Mouse (Mus musculus): ENCODE measurements around the gene Olfr681.
"Not testable (repeated sequence)": the region's sequence is repeated elsewhere in the genome, so short reads cannot be mapped to it uniquely, and the experiment has no call there.

Gene Olfr681

GRCm38 (mm10) chr7:105116536-105116935 is at the start of gene Olfr681:
Gene Olfr681, plus strand, starts transcription at chr7:105116836.
- in situ Hi-C loops (cut with MboI, MseI) = no loop called here

DNA sequence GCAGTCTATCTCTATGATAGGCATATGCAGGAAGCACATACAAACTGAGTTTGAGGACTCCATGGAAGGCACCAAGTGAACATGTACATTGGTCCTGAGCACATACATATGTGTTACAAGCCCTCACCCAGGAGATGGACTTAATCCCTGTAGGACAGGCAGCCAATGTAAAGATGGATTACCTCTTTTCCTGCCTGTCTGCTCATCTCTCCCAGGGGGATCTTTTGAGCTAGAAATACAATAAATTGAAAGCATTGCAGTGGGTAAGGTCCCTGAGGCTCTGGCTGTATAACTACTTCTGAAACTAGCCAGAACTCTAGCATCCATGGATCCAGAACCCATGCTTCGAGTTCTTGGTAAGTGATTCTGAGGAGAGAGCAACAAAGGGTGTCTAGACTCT is 35.7 kb upstream of the Olfr681 start, which contains the start of gene Olfr679:
Gene Olfr679 (plus strand): TSS at position 301 of the 400 bp plus-strand sequence.
- in situ Hi-C loops (cut with MboI, MseI) = no loop called here

DNA sequence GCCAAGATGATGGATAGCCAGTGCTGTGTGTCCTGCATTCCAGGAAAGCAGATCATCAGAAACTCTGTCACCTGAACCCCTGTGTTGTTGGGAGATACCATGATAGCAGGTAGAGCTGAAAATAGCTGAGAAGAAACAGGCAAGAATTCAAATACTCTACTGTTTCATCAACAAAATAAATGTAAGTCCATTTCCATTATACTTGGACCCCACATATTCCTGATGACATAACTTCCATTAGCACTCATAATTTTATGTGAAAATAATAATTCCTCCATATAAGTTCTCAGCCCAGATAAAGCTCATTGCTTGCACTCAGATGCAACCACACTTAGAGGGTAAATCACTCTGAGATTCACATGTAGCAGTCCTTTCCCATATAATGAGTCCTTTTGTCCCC is 23.9 kb upstream of the Olfr681 start, which contains the start of gene Olfr680-ps1:
Gene Olfr680-ps1 (minus strand): TSS at position 101 of the 400 bp plus-strand sequence.
- in situ Hi-C loops (cut with MboI, MseI) = not testable (repeated sequence)

DNA sequence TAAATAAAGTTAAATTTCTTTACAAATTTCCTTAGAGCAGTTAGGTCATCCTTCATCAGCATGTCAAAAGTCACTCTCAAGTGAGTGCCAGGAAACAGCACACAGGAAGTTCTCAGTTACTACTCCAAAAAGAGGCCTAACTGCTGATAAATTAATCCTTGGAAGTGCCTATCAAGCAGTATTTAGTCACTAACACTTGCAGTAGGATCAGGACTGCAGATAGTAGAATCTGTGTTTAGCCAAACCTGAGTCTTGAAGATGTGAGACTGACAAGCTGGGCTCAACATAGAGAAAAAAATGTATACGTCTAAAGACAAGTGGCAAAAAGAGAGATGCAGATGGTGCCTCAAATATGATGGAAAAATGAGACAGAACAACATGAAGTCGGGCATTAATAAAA is 24.6 kb downstream of the Olfr681 start:
- in situ Hi-C loops (cut with MboI, MseI) = no loop called here

GRCm38 (mm10) chr7:105146912-105147311 is 30.3 kb downstream of the Olfr681 start, which contains the start of gene Olfr683:
Gene Olfr683, minus strand, starts transcription at chr7:105147012.
- in situ Hi-C loops (cut with MboI, MseI) = no loop called here

DNA sequence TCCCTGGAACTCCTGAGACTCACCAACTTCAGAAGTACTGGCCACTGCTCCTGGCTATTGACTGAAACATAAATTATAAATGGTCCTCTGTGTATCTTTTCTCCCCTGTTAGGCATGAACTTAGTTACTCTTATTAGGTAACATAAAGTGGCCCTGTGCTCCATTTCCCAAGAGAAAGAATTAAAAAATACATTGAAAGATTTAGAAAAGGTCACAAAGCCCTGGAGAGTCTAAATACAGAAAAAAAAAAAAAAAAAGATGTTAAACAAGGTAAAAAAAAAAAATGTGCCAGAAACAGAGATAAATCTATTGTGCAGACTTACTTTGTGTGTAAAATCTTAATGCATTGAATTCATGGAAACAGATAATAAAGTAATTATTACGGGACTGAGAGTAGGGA is 46.9 kb downstream of the Olfr681 start, which contains the start of gene Olfr684:
Gene Olfr684 (minus strand): TSS at position 101 of the 400 bp plus-strand sequence.
- in situ Hi-C loops (cut with MboI, MseI) = no loop called here

DNA sequence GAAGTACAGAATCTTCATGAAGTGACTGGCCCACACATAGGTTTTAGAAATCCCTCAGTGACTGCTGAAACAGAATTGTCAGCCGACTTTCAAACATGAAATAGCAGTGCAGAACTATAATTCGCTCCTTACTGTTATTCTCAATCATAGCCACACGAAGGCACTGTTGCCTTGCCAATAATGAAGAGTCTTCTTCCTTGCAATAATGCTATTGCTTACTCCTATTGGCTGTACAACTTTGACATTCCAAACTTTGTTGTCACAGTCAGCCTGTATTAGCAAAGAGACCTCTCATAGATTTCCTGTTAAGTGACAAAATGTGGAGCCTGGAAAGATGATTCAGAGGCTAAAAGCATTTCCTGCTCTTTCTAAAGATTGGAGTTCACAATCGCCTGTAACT is 54.1 kb downstream of the Olfr681 start:
- in situ Hi-C loops (cut with MboI, MseI) = no loop called here
